Mouse (Mus musculus): ENCODE results near the gene Bahcc1. TPM values are rescaled to one million over a fixed set of nuclear protein-coding genes. Genes with fewer than 3 reads are reported as not detected.

Bahcc1 gene
- polyA plus RNA-seq, 1 experiment from 2014 or later, result 10.4 TPM

GRCm38 (mm10) chr11:120268195-120268967, 35.6 kb downstream of the Bahcc1 start:
- WGBS, result 56% methylated on average over 10 of the region's 10 CpGs
- H3K4me2 ChIP-seq, result no peak overlapping the region
- H3K27me3 ChIP-seq (replicated peaks), result no peaks in the 10 kb centered on the region; the same call in 1 of the 2 replicates
- H3K36me3 ChIP-seq, result peaks cover 25% of the 10 kb centered on the region
- H3K4me1 ChIP-seq, result peaks cover 60% of the 10 kb centered on the region
- H3K9ac ChIP-seq (replicated peaks), result no peak overlapping the region
- no peak overlapping the region for H3K27ac ChIP-seq (replicated peaks)
- no peak overlapping the region for H3K4me3 ChIP-seq (replicated peaks)
- no peaks in the 10 kb centered on the region for H3K9me3 ChIP-seq (replicated peaks)
- ATAC-seq (ENCODE audit: low FRiP score), result no peak

DNA sequence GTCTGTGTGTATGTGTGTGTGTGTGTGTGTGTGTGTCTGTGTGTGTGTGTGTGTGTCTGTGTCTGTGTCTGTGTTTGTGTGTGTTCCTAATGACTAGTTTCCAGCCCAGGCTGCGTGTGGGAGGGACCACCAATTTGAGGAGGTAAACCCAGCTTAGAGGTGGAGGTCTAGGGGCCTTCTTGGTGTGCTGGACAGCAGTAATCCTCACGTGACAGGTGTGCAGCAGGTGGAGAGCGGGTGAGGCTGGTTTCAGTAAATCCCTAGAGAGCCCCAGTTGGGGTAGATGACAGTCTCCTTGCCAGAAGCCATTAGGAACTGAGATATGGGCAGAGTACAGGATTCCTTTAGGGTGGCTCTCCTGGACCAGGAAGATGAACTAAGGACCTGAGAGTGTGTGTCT, 36.3 kb downstream of the Bahcc1 start:
- Histone ChIP-seq H3K4me1 (peaks cover 54% of the 10 kb centered on the region), H3K4me2 (no peak overlapping the region), H3K27me3 (replicated peaks) (no peaks in the 10 kb centered on the region; the same call in 1 of the 2 replicates), H3K9me3 (replicated peaks) (no peaks in the 10 kb centered on the region), H3K9ac (replicated peaks) (no peak overlapping the region), H3K36me3 (peaks cover 31% of the 10 kb centered on the region), H3K27ac (replicated peaks) (no peak overlapping the region), H3K4me3 (replicated peaks) (no peak overlapping the region)
- ATAC-seq (ENCODE audit: low FRiP score), result no peak
- WGBS, result 85% methylated on average over 3 of the region's 3 CpGs

DNA sequence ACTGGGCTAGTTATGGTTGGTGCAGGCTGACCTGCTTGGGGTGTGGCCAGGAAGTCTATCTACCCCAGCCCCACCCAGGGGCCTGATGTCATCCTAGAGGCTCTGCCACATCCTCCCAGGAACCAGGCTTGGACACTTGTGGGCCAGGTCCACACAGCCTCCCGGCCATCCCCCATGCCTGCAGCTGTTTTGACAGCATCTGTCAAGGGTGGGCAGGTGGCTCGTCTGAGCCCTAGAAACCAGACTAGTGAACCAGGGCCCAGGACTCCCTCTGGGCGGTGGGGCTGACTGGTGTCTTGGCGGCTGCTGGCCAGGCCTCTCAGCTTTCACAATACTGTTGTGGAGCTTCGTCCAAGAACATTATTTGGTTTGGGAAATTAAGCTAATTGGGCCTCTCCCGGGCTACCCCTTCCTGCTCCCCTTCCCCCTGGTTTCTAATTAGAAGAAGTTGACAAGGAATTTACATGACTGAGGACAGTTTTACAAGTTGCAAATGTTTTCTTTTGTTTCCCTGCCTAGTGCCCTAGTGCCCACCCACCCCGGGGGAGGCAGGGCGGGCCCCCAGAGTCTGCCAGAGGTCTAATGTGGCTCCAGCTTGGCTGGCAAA, 36.9 kb downstream of the Bahcc1 start:
- no peak overlapping the region for H3K4me2 ChIP-seq
- 39% methylated on average over 8 of the region's 8 CpGs for WGBS
- H3K9me3 ChIP-seq (replicated peaks), result no peaks in the 10 kb centered on the region
- no peak overlapping the region for H3K9ac ChIP-seq (replicated peaks)
- H3K4me1 ChIP-seq, result peaks cover 48% of the 10 kb centered on the region
- peaks cover 37% of the 10 kb centered on the region for H3K36me3 ChIP-seq
- H3K4me3 ChIP-seq (replicated peaks), result no peak overlapping the region
- ATAC-seq (ENCODE audit: low FRiP score), result no peak
- no peaks in the 10 kb centered on the region; the same call in 1 of the 2 replicates for H3K27me3 ChIP-seq (replicated peaks)
- H3K27ac ChIP-seq (replicated peaks), result 0 out of 2 replicates have a peak overlapping the region, but pooled peaks have one; percentile 9

GRCm38 (mm10) chr11:120279335-120279734, 46.6 kb downstream of the Bahcc1 start:
- 0 out of 2 replicates have a peak, but pooled peaks cover 3% of the 10 kb centered on the region for H3K27me3 ChIP-seq (replicated peaks)
- no peak for ATAC-seq (ENCODE audit: low FRiP score)
- 48% methylated on average over 11 of the region's 11 CpGs for WGBS
- no peaks in the 10 kb centered on the region for H3K9me3 ChIP-seq (replicated peaks)
- no peak overlapping the region for H3K4me3 ChIP-seq (replicated peaks)
- H3K27ac ChIP-seq (replicated peaks), result peak overlapping the region; percentile 87
- no peak overlapping the region for H3K4me2 ChIP-seq
- H3K4me1 ChIP-seq, result peaks cover 41% of the 10 kb centered on the region
- peaks cover 68% of the 10 kb centered on the region for H3K36me3 ChIP-seq
- 0 out of 2 replicates have a peak overlapping the region, but pooled peaks have one; percentile 23 for H3K9ac ChIP-seq (replicated peaks)

GRCm38 (mm10) chr11:120280281-120280773, 47.6 kb downstream of the Bahcc1 start:
- Histone ChIP-seq H3K27me3 (replicated peaks) (0 out of 2 replicates have a peak, but pooled peaks cover 3% of the 10 kb centered on the region), H3K4me3 (replicated peaks) (no peak overlapping the region), H3K9ac (replicated peaks) (0 out of 2 replicates have a peak overlapping the region, but pooled peaks have one; percentile 23), H3K36me3 (peaks cover 68% of the 10 kb centered on the region), H3K4me1 (peaks cover 41% of the 10 kb centered on the region), H3K9me3 (replicated peaks) (no peaks in the 10 kb centered on the region), H3K4me2 (peak overlapping the region; percentile 29), H3K27ac (replicated peaks) (peak overlapping the region; percentile 87)
- peak; percentile 89 for ATAC-seq (ENCODE audit: low FRiP score)
- WGBS, result 22% methylated on average over 25 of the region's 25 CpGs

- Histone ChIP-seq H3K4me2 (peak overlapping the region; percentile 29; the same call in 1 of the 2 replicates), H3K4me1 (peaks cover 41% of the 10 kb centered on the region), H3K27ac (replicated peaks) (peak overlapping the region; percentile 87), H3K9ac (replicated peaks) (no peak overlapping the region), H3K4me3 (replicated peaks) (no peak overlapping the region), H3K36me3 (peaks cover 68% of the 10 kb centered on the region), H3K9me3 (replicated peaks) (no peaks in the 10 kb centered on the region), H3K27me3 (replicated peaks) (0 out of 2 replicates have a peak, but pooled peaks cover 3% of the 10 kb centered on the region)
- 30% methylated on average over 7 of the region's 7 CpGs for WGBS
- no peak; the same call in 1 of the 2 replicates for ATAC-seq (ENCODE audit: low FRiP score)
Measured at GRCm38 (mm10) chr11:120280774-120281173, 48.0 kb downstream of the Bahcc1 start.

- Histone ChIP-seq H3K4me3 (replicated peaks) (no peak overlapping the region), H3K36me3 (peaks cover 68% of the 10 kb centered on the region), H3K27ac (replicated peaks) (peak overlapping the region; percentile 87), H3K4me1 (peaks cover 41% of the 10 kb centered on the region), H3K9me3 (replicated peaks) (no peaks in the 10 kb centered on the region), H3K27me3 (replicated peaks) (no peaks in the 10 kb centered on the region), H3K9ac (replicated peaks) (no peak overlapping the region), H3K4me2 (no peak overlapping the region)
- WGBS, result 84% methylated on average over 3 of the region's 3 CpGs
- no peak; the same call in 1 of the 2 replicates for ATAC-seq (ENCODE audit: low FRiP score)
Measured at GRCm38 (mm10) chr11:120281197-120281596, 48.5 kb downstream of the Bahcc1 start.

DNA sequence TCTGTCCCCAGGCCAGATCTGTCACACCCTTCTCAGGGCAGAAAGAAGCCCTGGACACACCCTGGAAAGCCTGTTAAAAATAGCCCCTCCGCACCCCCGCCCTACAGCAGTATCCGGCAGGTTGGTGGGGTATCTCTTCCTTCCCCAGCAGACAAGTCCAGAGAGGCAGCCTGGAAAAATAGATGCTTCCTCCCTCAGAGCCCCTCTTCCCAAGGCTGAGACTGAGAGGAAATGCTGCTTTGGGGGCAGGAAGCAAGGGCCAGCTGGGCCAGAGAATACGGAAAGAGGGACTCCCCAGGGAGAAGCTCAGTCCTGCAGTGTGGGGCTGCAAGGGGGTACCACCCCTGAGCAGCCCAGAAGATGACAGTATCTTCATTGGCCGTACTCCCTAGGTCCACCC, 50.8 kb downstream of the Bahcc1 start:
- Histone ChIP-seq H3K4me1 (peaks cover 40% of the 10 kb centered on the region), H3K9me3 (replicated peaks) (no peaks in the 10 kb centered on the region), H3K9ac (replicated peaks) (no peak overlapping the region), H3K4me3 (replicated peaks) (no peak overlapping the region), H3K36me3 (peaks cover 68% of the 10 kb centered on the region), H3K27me3 (replicated peaks) (no peaks in the 10 kb centered on the region), H3K4me2 (no peak overlapping the region), H3K27ac (replicated peaks) (no peak overlapping the region)
- 86% methylated on average over 5 of the region's 5 CpGs for WGBS
- no peak for ATAC-seq (ENCODE audit: low FRiP score)

- Histone ChIP-seq H3K9ac (replicated peaks) (no peak overlapping the region), H3K4me1 (peaks cover 15% of the 10 kb centered on the region), H3K4me2 (no peak overlapping the region), H3K9me3 (replicated peaks) (no peaks in the 10 kb centered on the region), H3K36me3 (peaks cover 64% of the 10 kb centered on the region), H3K27me3 (replicated peaks) (no peaks in the 10 kb centered on the region), H3K27ac (replicated peaks) (no peak overlapping the region), H3K4me3 (replicated peaks) (no peak overlapping the region)
- no peak for ATAC-seq (ENCODE audit: low FRiP score)
- 95% methylated on average over 17 of the region's 17 CpGs for WGBS
Measured at GRCm38 (mm10) chr11:120289644-120290043, 56.9 kb downstream of the Bahcc1 start.

DNA sequence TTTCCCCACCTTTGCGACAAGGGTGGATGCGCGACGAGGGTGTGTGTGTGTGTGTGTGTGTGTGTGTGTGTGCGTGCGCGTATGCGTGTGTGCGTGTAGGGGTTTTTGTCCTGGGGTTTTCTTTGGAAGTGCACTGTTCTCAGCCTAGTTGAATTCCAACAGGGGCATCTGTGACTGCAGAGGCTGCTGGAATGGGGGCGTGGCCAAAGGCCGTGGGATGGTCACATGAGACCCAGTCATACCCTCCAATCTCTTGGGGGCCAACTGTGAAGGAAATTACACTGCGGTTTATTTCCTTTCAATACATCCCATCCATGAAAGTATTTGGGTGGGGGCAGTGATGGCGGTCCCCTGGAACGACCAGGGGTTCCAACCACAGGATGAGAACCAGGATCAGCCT, 57.5 kb downstream of the Bahcc1 start:
- no peak for ATAC-seq (ENCODE audit: low FRiP score)
- WGBS, result 89% methylated on average over 14 of the region's 14 CpGs

GRCm38 (mm10) chr11:120293714-120294113, 61.0 kb downstream of the Bahcc1 start:
- Histone ChIP-seq H3K36me3 (peaks cover 24% of the 10 kb centered on the region), H3K4me1 (peaks cover 36% of the 10 kb centered on the region), H3K9me3 (replicated peaks) (no peaks in the 10 kb centered on the region), H3K4me2 (no peak overlapping the region), H3K27me3 (replicated peaks) (no peaks in the 10 kb centered on the region), H3K9ac (replicated peaks) (no peak overlapping the region), H3K4me3 (replicated peaks) (no peak overlapping the region), H3K27ac (replicated peaks) (no peak overlapping the region)
- 96% methylated on average over 1 of the region's 1 CpGs for WGBS
- no peak for ATAC-seq (ENCODE audit: low FRiP score)

More for the DNA sequence above, 57.5 kb downstream of the Bahcc1 start:
- peaks cover 21% of the 10 kb centered on the region for H3K4me1 ChIP-seq
- H3K4me3 ChIP-seq (replicated peaks), result no peak overlapping the region
- no peak overlapping the region for H3K9ac ChIP-seq (replicated peaks)
- no peak overlapping the region for H3K27ac ChIP-seq (replicated peaks)
- no peaks in the 10 kb centered on the region for H3K9me3 ChIP-seq (replicated peaks)
- peaks cover 58% of the 10 kb centered on the region for H3K36me3 ChIP-seq
- no peaks in the 10 kb centered on the region for H3K27me3 ChIP-seq (replicated peaks)
- no peak overlapping the region for H3K4me2 ChIP-seq

Measured in neural tube, embryonic 15.5 days (tissue).